Mouse (Mus musculus) forebrain, postnatal 0 days (tissue): ENCODE results near the gene Klk9. TPM values are rescaled to one million over a fixed set of nuclear protein-coding genes. Genes with fewer than 3 reads are reported as not detected.

Source experiments
- ATAC-seq: fragments of 200-750 bp; cut with Nextera tagmentation; 2 replicates; pipeline ENCODE4 v1.8.0; 2017; ENCODE audit warnings: mild to moderate bottlenecking, moderate library complexity
- DNase-seq: peaks from one replicate; pipeline ENCODE4 v3.0.0-alpha.2; 2015
- H3K27ac ChIP-seq: fragments of 300-500 bp; sonication (generic); 2 replicates; pipeline ENCODE4 v1.5.1; 2014; ENCODE audit warnings: low read depth, mild to moderate bottlenecking, antibody characterized with exemption, low read length, moderate library complexity, mixed read lengths
- H3K27me3 ChIP-seq: fragments of 300-500 bp; sonication (generic); 2 replicates; pipeline ENCODE4 v1.6.1; 2014; ENCODE audit warnings: mild to moderate bottlenecking, low read length, mixed read lengths; ENCODE audit not compliant: insufficient read depth
- H3K36me3 ChIP-seq: fragments of 300-500 bp; sonication (generic); 2 replicates; pipeline ENCODE4 v1.6.1; 2014; ENCODE audit warnings: mild to moderate bottlenecking, moderate library complexity; ENCODE audit not compliant: insufficient read depth
- H3K4me1 ChIP-seq: fragments of 300-500 bp; sonication (generic); 2 replicates; pipeline ENCODE4 v1.6.1; 2014; ENCODE audit warnings: antibody characterized with exemption; ENCODE audit not compliant: insufficient read depth
- H3K4me2 ChIP-seq: fragments of 300-500 bp; sonication (generic); 2 replicates; pipeline ENCODE4 v1.6.1; 2014; ENCODE audit warnings: low read depth, mild to moderate bottlenecking, moderate library complexity
- H3K4me3 ChIP-seq: fragments of 300-500 bp; sonication (generic); 2 replicates; pipeline ENCODE4 v1.5.1; 2014; ENCODE audit warnings: low read depth, low read length, mixed read lengths
- H3K9ac ChIP-seq: fragments of 300-500 bp; sonication (generic); 2 replicates; pipeline ENCODE4 v1.6.1; 2014; ENCODE audit warnings: mild to moderate bottlenecking
- H3K9me3 ChIP-seq: fragments of 300-500 bp; sonication (generic); 2 replicates; pipeline ENCODE4 v1.6.1; 2016; ENCODE audit warnings: low read length
- CTCF ChIP-seq: sonication (generic); IDR thresholded peaks from 2 replicates; pipeline ENCODE4 v1.5.1; 2016; ENCODE audit warnings: antibody characterized with exemption, control low read depth, low read depth
- WGBS: fragments of 180-500 bp; shearing (Covaris S2); extraction: QIAGEN DNeasy Blood & Tissue Kit; methylation state at CpG from one replicate; pipeline ENCODE4 v1.1.7; 2014; 5-methylcytosine and 5-hydroxymethylcytosine counted together
- polyA plus RNA-seq: library from polyadenylated mRNA; unstranded; fragments of >200 nt; fragmentation: Nextera tagmentation; extraction: Ambion mirVana; gene quantifications from 2 replicates; pipeline ENCODE4 v1.2.1, GENCODE M21; 2015
- total RNA-seq: library from RNA; depleted of rRNA; stranded (reverse); fragments of >200 nt; gene quantifications from 2 replicates; pipeline ENCODE4 v1.2.3, GENCODE M21; 2014

The Klk9 gene
- total and polyA plus RNA-seq, 2 experiments from 2014 or later: not detected

- 92% methylated on average over 6 of the region's 6 CpGs for WGBS
- no peaks in the 10 kb centered on the region for H3K4me1 ChIP-seq
- H3K36me3 ChIP-seq: no peaks in the 10 kb centered on the region
- TF ChIP-seq CTCF: no peak
- no peak overlapping the region for H3K9ac ChIP-seq
- H3K27me3 ChIP-seq: no peaks in the 10 kb centered on the region
- DNase-seq (no peak), ATAC-seq (no peak)
- H3K9me3 ChIP-seq: no peaks in the 10 kb centered on the region
- H3K27ac ChIP-seq: no peak overlapping the region
- H3K4me2 ChIP-seq: no peak overlapping the region
- no peak overlapping the region for H3K4me3 ChIP-seq
Measured at GRCm38 (mm10) chr7:43771916-43772315, 19.8 kb upstream of the Klk9 start.

DNA sequence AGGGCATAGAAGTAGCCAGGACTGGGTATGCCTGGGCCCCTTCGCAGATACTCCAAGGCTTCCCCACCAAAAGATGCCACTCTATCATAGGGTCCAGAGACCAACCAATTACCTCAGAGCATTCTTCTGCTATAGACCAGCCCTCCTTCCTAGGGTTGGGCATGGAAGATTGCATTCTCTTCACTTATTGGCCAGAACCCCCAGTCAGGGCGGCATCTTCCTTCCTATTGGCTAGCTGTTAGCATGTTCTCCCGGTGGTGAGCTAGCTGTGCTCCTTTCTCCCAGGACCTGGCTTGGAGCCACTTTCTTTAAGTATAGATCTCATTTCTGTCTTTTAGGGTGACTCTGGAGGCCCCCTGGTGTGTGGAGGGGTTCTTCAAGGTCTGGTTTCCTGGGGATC, 18.8 kb upstream of the Klk9 start:
- no peak for TF ChIP-seq CTCF
- Histone ChIP-seq H3K27me3 (no peaks in the 10 kb centered on the region), H3K4me2 (no peak overlapping the region), H3K4me3 (no peak overlapping the region), H3K36me3 (no peaks in the 10 kb centered on the region), H3K27ac (no peak overlapping the region), H3K9ac (no peak overlapping the region), H3K9me3 (no peaks in the 10 kb centered on the region), H3K4me1 (no peaks in the 10 kb centered on the region)
- no peak for ATAC-seq
- 79% methylated on average over 3 of the region's 3 CpGs for whole genome bisulfite sequencing
- DNase-seq: no peak

- Histone ChIP-seq H3K9ac (no peak within 1 kb of the TSS), H3K9me3 (no peaks in the 10 kb centered on the region), H3K27me3 (no peaks in the 10 kb centered on the region), H3K27ac (no peak within 1 kb of the TSS), H3K36me3 (no peaks in the 10 kb centered on the region), H3K4me3 (no peak within 1 kb of the TSS), H3K4me2 (no peak within 1 kb of the TSS), H3K4me1 (no peaks in the 10 kb centered on the region)
- ATAC-seq (no peak), DNase-seq (no peak)
- 90% methylated on average over 5 of the region's 5 CpGs for WGBS
- no peak for TF ChIP-seq CTCF
Measured at GRCm38 (mm10) chr7:43774364-43774763, 17.3 kb upstream of the Klk9 start, which contains the start of gene Klk11. Gene Klk11, plus strand, starts transcription at chr7:43774604.

- H3K27me3 ChIP-seq: no peaks in the 10 kb centered on the region
- TF ChIP-seq CTCF: no peak
- H3K9me3 ChIP-seq: no peaks in the 10 kb centered on the region
- 40% methylated on average over 6 of the region's 6 CpGs for WGBS
- H3K4me2 ChIP-seq: no peak overlapping the region
- no peak for ATAC-seq
- H3K36me3 ChIP-seq: no peaks in the 10 kb centered on the region
- no peak overlapping the region for H3K4me3 ChIP-seq
- DNase-seq: no peak
- H3K27ac ChIP-seq: no peak overlapping the region
- H3K9ac ChIP-seq: no peak overlapping the region
- H3K4me1 ChIP-seq: no peaks in the 10 kb centered on the region
Measured at GRCm38 (mm10) chr7:43774802-43775201, 16.9 kb upstream of the Klk9 start.

DNA sequence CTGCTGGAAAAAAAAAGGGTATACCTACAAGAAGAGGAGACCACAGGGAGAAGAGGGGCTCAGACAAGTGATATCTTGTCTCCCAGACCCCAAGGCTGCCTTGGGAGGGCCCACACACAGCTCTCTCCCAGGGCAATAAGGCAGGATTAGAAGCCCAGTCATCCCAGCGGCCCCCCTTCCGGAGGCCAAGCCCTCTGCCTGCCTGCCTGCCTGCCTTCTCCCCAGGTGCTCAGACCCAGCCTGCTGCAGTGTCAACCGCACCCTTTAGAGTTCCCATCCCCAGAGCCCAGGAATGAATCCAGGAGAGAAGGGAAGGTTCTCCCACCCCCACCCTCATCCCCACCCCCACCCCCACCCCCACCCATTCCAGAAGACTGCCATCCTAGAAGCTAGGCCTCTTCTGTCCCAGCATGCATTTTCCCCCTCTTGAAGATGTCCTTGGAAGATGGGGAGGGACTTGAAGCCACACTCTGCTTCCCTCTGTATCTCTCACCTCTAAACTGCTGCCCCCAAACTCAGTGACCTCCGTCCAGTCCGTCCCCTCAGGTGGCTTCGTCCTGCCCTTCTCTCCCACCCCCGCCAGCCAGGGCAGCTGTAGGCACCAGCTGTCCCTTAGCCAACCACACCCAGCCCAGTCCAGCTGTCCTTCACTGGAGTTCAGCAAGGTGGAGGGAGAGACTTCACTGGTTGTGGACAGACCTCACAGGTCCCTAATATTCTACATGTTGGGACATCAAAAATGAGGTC, 16.2 kb upstream of the Klk9 start:
- WGBS: 52% methylated on average over 7 of the region's 7 CpGs
- Histone ChIP-seq H3K4me2 (no peak overlapping the region), H3K27ac (no peak overlapping the region), H3K4me3 (no peak overlapping the region), H3K27me3 (no peaks in the 10 kb centered on the region), H3K4me1 (no peaks in the 10 kb centered on the region), H3K9ac (no peak overlapping the region), H3K36me3 (no peaks in the 10 kb centered on the region), H3K9me3 (no peaks in the 10 kb centered on the region)
- TF ChIP-seq CTCF: no peak
- DNase-seq (no peak), ATAC-seq (no peak)

GRCm38 (mm10) chr7:43776506-43776905, 15.2 kb upstream of the Klk9 start:
- WGBS: 83% methylated on average over 5 of the region's 5 CpGs

DNA sequence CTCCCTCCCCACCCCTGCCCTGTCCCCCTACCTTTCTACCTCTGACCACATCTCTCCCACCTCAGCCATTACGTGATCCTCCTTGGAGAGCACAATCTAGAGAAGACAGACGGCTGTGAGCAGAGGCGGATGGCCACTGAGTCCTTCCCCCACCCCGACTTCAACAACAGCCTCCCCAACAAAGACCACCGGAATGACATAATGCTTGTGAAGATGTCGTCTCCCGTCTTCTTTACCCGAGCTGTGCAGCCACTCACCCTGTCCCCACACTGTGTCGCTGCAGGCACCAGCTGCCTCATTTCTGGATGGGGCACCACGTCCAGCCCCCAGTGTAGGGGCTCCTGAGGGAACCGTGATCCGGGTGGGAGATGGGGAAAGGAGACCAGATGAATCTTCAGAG, 14.3 kb upstream of the Klk9 start:
- H3K9me3 ChIP-seq: no peaks in the 10 kb centered on the region
- H3K27ac ChIP-seq: no peak overlapping the region
- no peak for DNase-seq
- ATAC-seq: no peak
- H3K36me3 ChIP-seq: no peaks in the 10 kb centered on the region
- TF ChIP-seq CTCF: no peak
- no peaks in the 10 kb centered on the region for H3K27me3 ChIP-seq
- WGBS: 90% methylated on average over 12 of the region's 12 CpGs
- no peaks in the 10 kb centered on the region for H3K4me1 ChIP-seq
- H3K4me3 ChIP-seq: no peak overlapping the region
- no peak overlapping the region for H3K4me2 ChIP-seq
- H3K9ac ChIP-seq: no peak overlapping the region

More at GRCm38 (mm10) chr7:43776506-43776905, 15.2 kb upstream of the Klk9 start:
- no peak overlapping the region for H3K9ac ChIP-seq
- H3K4me2 ChIP-seq: no peak overlapping the region
- no peak overlapping the region for H3K27ac ChIP-seq
- no peaks in the 10 kb centered on the region for H3K4me1 ChIP-seq
- no peak for ATAC-seq
- H3K36me3 ChIP-seq: no peaks in the 10 kb centered on the region
- H3K4me3 ChIP-seq: no peak overlapping the region
- H3K27me3 ChIP-seq: no peaks in the 10 kb centered on the region
- no peak for DNase-seq
- H3K9me3 ChIP-seq: no peaks in the 10 kb centered on the region
- no peak for TF ChIP-seq CTCF
